Mouse (Mus musculus) liver, postnatal 0 days (tissue): ENCODE data around the gene Myof.

Experiments used
- CTCF ChIP-seq: sonication (generic); IDR thresholded peaks from 2 replicates; pipeline ENCODE4 v1.5.1; 2016; ENCODE audit warnings: antibody characterized with exemption, low read depth
- EP300 ChIP-seq: IDR thresholded peaks from 2 replicates; pipeline ENCODE4 v1.6.1; 2016; ENCODE audit warnings: antibody characterized with exemption, low read depth, mild to moderate bottlenecking

- TF ChIP-seq EP300 (no peak), CTCF (no peak)
Observed at GRCm38 (mm10) chr19:37921098-37921497, 122.3 kb downstream of the Myof start.
